Mouse (Mus musculus): ENCODE measurements around the gene Prex1.

GRCm38 (mm10) chr2:166719301-166719929 is 5.8 kb upstream of the Prex1 start:
- TF ChIP-seq CTCF (IDR thresholded peaks at IDR 0.05; ENCODE audit: low read depth, low read length) (no peak), GATA1 (IDR thresholded peaks at IDR 0.05; ENCODE audit: borderline replicate concordance, low read length) (no peak), POLR2AphosphoS5 (IDR thresholded peaks at IDR 0.05; ENCODE audit: insufficient replicate concordance, low read depth, low read length) (no peak), TAL1 (conservative IDR thresholded peaks at IDR 0.05; ENCODE audit: low read depth, low read length) (no peak), GATA2 (IDR thresholded peaks at IDR 0.05; ENCODE audit: borderline replicate concordance, low read depth, low read length) (no peak)
